Comparison of ENCODE assay signal across 8 mouse cellular contexts in the genomic region with DNA sequence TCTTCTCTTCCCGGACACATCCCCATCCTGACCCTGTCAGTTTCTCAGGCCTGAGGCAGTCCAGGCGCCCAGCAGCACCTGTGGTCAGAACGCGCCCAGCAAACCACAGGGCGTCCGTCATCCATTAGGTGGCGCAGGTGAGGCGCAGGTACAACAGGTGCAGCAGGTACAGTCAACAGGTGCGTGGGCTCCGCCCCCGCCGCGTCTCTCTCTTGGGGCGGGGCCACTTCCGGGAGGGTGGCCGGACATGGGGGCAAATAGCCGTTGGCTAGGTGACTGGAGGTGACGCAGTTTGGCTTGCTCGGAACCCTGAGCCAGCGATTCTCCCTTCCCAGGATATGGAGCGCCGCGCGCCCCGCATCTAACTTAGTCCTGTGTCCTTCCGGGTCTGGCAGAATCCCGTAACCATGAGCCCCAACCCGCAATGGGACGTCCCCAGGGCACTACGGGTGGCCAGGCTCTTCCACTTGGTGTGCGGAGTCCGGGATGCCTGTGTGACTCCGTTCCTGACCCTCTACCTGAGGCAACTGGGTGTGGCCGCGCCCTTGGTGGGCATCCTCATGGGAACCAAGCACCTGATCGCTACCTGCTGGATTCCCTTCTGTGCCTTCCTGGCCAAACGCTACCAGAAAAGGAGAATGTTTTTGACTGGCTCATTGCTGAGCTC. TPM values are rescaled to one million over a fixed set of nuclear protein-coding genes. Genes with fewer than 3 reads are reported as not detected.
A peak's percentile ranks its signal among the peaks of the same experiment; 100 is the strongest.
DNase-seq lines count a peak whose midpoint lies in the region; ATAC-seq and TF ChIP-seq lines count a peak whose summit lies in the region.

TSS of gene Mfsd6l (plus strand) at position 269 of the 667 bp plus-strand sequence.

- no peak for TF ChIP-seq CTCF in thymus, adult 2 months (IDR thresholded peaks at IDR 0.05; ENCODE audit: borderline replicate concordance, control insufficient read depth, extremely low read depth, insufficient read depth, low read length, poor library complexity)

- peak; percentile 65; the same call in 1 of the 2 replicates for ATAC-seq in embryonic facial prominence, embryonic 14.5 days (ENCODE audit: low read depth)
- ATAC-seq in kidney, embryonic 15.5 days (replicated peaks; ENCODE audit: low FRiP score), result peak; percentile 54
- no peak for ATAC-seq in CD4-positive, CD25-positive, alpha-beta regulatory T cell, adult 4 months

- no peak within 1 kb of the TSS for H3K27ac ChIP-seq in embryonic facial prominence, embryonic 14.5 days (replicated peaks; ENCODE audit: low read depth, low read length)
- H3K27ac ChIP-seq in kidney, embryonic 15.5 days, result no peak within 1 kb of the TSS
- no peak within 1 kb of the TSS for H3K27ac ChIP-seq in thymus, adult 2 months (ENCODE audit: control insufficient read depth, insufficient read depth, low read length)

- no peaks in the 10 kb centered on the region for H3K36me3 ChIP-seq in embryonic facial prominence, embryonic 14.5 days (ENCODE audit: control insufficient read depth, insufficient read depth, low read length)
- H3K36me3 ChIP-seq in kidney, embryonic 15.5 days, result no peaks in the 10 kb centered on the region
- no peaks in the 10 kb centered on the region for H3K36me3 ChIP-seq in thymus, adult 2 months (ENCODE audit: control insufficient read depth, insufficient read depth, low read length)

- H3K9ac ChIP-seq in embryonic facial prominence, embryonic 14.5 days (ENCODE audit: low read depth, low read length), result peak within 1 kb of the TSS; percentile 15; the same call in 1 of the 2 replicates
- peak within 1 kb of the TSS; percentile 33 for H3K9ac ChIP-seq in kidney, embryonic 15.5 days

- no peaks in the 10 kb centered on the region for H3K9me3 ChIP-seq in embryonic facial prominence, embryonic 14.5 days (ENCODE audit: control insufficient read depth, low read length)
- H3K9me3 ChIP-seq in kidney, embryonic 15.5 days (replicated peaks), result no peaks in the 10 kb centered on the region

- DNase-seq in cerebellum, adult 18-20 months, result peak; percentile 45 to 61
- DNase-seq in cerebellum, postnatal 4 days (ENCODE audit: low spot score in 2 of 2), result no peak
- DNase-seq in embryonic facial prominence, embryonic 14.5 days (ENCODE audit: low spot score), result peak; percentile 43
- DNase-seq in lung, postnatal 25 days (ENCODE audit: low spot score), result peak; percentile 88
- peak; percentile 72 for DNase-seq in urinary bladder, postnatal 25 days (ENCODE audit: low spot score)
- no peak for DNase-seq in thymus, adult 2 months

- H3K27me3 ChIP-seq in embryonic facial prominence, embryonic 14.5 days (replicated peaks; ENCODE audit: control insufficient read depth, insufficient read depth, low read length), result peaks cover 6% of the 10 kb centered on the region; the same call in 1 of the 2 replicates
- no peaks in the 10 kb centered on the region; the same call in 1 of the 2 replicates for H3K27me3 ChIP-seq in kidney, embryonic 15.5 days
- H3K27me3 ChIP-seq in thymus, adult 2 months (ENCODE audit: control insufficient read depth, insufficient read depth, low read length), result no peaks in the 10 kb centered on the region

- H3K4me3 ChIP-seq in embryonic facial prominence, embryonic 14.5 days (ENCODE audit: low read depth, low read length), result peak within 1 kb of the TSS; percentile 23
- H3K4me3 ChIP-seq in kidney, embryonic 15.5 days (replicated peaks), result peak within 1 kb of the TSS; percentile 45
- no peak within 1 kb of the TSS for H3K4me3 ChIP-seq in thymus, adult 2 months (ENCODE audit: control insufficient read depth, insufficient read depth, low read length)

- H3K4me2 ChIP-seq in embryonic facial prominence, embryonic 14.5 days (ENCODE audit: low read depth, low read length), result peak within 1 kb of the TSS; percentile 39
- peak within 1 kb of the TSS; percentile 62 for H3K4me2 ChIP-seq in kidney, embryonic 15.5 days

- no peak for TF ChIP-seq POLR2A in thymus, adult 2 months (IDR thresholded peaks at IDR 0.05; ENCODE audit: control insufficient read depth, extremely low read depth, insufficient read depth, low read length, poor library complexity)

- 7% methylated on average over 29 of the region's 37 CpGs for WGBS in embryonic facial prominence, embryonic 14.5 days
- WGBS in kidney, embryonic 15.5 days, result 7% methylated on average over 37 of the region's 37 CpGs
- 44% methylated on average over 37 of the region's 37 CpGs for WGBS in thymus, adult 2 months

- no peaks in the 10 kb centered on the region for H3K4me1 ChIP-seq in embryonic facial prominence, embryonic 14.5 days (ENCODE audit: control insufficient read depth, insufficient read depth, low read length)
- peaks cover 16% of the 10 kb centered on the region; the same call in 1 of the 2 replicates for H3K4me1 ChIP-seq in kidney, embryonic 15.5 days
- peaks cover 14% of the 10 kb centered on the region for H3K4me1 ChIP-seq in thymus, adult 2 months (replicated peaks; ENCODE audit: control insufficient read depth, insufficient read depth, low read length)

RNA-seq across cellular contexts. Expression of gene Mfsd6l, which starts in this region (rescaled TPM):
- polyA plus RNA-seq in embryonic facial prominence, embryonic 14.5 days (2014; fragmentation: Nextera tagmentation; extraction: Ambion mirVana), result 0.92 and 0.93 TPM in 2 replicates
- 2.1 TPM in 2 replicates for polyA plus RNA-seq in kidney, embryonic 15.5 days (2015; fragmentation: Nextera tagmentation; extraction: Ambion mirVana)
- polyA plus RNA-seq in thymus, adult 2 months (2012; rRNA removed), result 0.24 and 0.65 TPM in 2 replicates
- not detected for polyA plus RNA-seq in CD4-positive, CD25-positive, alpha-beta regulatory T cell, adult 4 months (2017; shearing (Covaris generic))

Comparison
In these comparisons a context has a peak if more than half of its experiments do, and no peak if none do; other contexts are left out.
1. DNase-seq: peak in cerebellum, adult 18-20 months (2 of 2), lung, postnatal 25 days (single experiment) and urinary bladder, postnatal 25 days (single experiment); none in cerebellum, postnatal 4 days (0 of 2) and thymus, adult 2 months (single experiment).
2. Peak in DNase-seq, ATAC-seq, H3K4me3 ChIP-seq, H3K9ac ChIP-seq and H3K4me2 ChIP-seq in embryonic facial prominence, embryonic 14.5 days; RNA of the gene not detected or under 1 TPM.